Mouse (Mus musculus) CD4-positive naive resting alpha-beta T cell, adult 57 days (primary cell): ENCODE measurements around the gene Srsf3. TPM values are rescaled to one million over a fixed set of nuclear protein-coding genes. Genes with fewer than 3 reads are reported as not detected.

Source experiments
- total RNA-seq: library from RNA; stranded (reverse); gene quantifications from one replicate; pipeline ENCODE4 v1.2.4, GENCODE M21; 2023

Srsf3 gene
- 508 TPM for total RNA-seq

GRCm38 (mm10) chr17:29032274-29033069, at the start of gene Srsf3:
Srsf3 (plus strand) TSS chr17:29032628.

GRCm38 (mm10) chr17:29007641-29008325, 24.6 kb upstream of the Srsf3 start, which contains the start of gene Stk38:
Stk38 (minus strand) TSS chr17:29007995.

GRCm38 (mm10) chr17:29090776-29091175, 58.3 kb downstream of the Srsf3 start, which contains the start of gene Cdkn1a:
Cdkn1a (plus strand) TSS chr17:29090976.

Other genes starting within 250 kb of the Srsf3 start
- 51.9 TPM for gene Brpf3, start 231.5 kb upstream of the Srsf3 start, total RNA-seq
- gene Pnpla1, start 174.2 kb upstream of the Srsf3 start, total RNA-seq: not detected
- gene 4930539E08Rik, start 117.3 kb upstream of the Srsf3 start, total RNA-seq: 0.65 TPM
- not detected for gene Pxt1, start 88.8 kb upstream of the Srsf3 start, total RNA-seq
- 60.1 TPM for gene Kctd20, start 80.7 kb upstream of the Srsf3 start, total RNA-seq
- 537 TPM for gene Stk38, start 24.6 kb upstream of the Srsf3 start, total RNA-seq
- gene Cdkn1a, start 58.3 kb downstream of the Srsf3 start, total RNA-seq: 4.0 TPM
- gene Rab44, start 81.5 kb downstream of the Srsf3 start, total RNA-seq: 0.80 TPM
- 0.18 TPM for gene Cpne5, start 205.5 kb downstream of the Srsf3 start, total RNA-seq
- 11.5 TPM for gene Ppil1, start 231.6 kb downstream of the Srsf3 start, total RNA-seq
- 44.0 TPM for gene BC004004, start 236.2 kb downstream of the Srsf3 start, total RNA-seq